Mouse (Mus musculus): ENCODE measurements at regions not wholly inside any gene's neighbourhood (a gene's known extent, or its start where the extent isn't known, plus 50 kb on each side); places are given as distances from the start of the nearest gene placed in this dataset.

DNA sequence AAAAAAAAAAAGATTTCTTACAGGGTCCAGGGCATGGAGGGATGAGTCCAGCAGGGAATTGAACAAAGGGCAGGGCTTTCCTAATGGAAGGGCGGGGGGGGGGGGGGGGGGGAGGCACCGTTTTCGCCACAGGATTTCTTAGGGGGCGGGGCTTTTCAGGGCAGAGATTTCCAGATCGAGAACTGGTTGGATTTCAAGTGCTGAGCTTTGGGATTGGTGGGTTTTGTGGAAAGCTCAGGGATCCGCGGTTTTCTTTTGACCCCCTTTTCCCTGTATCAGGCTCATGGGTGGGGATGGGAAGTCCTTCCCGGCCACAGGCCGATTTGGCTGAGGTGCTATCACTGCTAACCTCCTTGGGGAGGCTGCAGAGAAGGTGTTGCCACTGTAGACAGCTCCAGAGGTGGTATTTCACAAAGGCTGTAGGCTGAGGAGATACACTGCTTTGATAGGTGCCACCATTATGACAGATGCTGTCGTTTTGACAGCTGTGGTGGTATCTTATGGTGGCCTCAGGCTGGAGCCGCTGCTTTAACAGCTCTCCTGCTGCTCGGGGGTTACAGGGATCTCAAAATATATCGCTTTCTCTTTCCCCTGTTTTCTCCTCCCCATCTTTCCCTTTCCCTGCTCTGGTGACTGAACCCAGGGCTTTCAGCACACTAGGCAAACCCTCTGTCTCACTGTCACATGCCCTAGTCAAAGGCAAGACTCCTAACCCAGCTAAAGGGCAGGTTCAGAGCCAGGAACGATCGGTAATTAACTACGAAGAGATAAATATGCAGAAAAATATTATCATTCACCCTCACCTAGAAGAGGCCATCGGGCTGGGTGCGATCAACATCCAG, 97.8 kb upstream of the Sertad2 start:
- TF ChIP-seq GATA1 (IDR thresholded peaks at IDR 0.05; ENCODE audit: borderline replicate concordance, low read length) (no peak), POLR2AphosphoS5 (IDR thresholded peaks at IDR 0.05; ENCODE audit: insufficient replicate concordance, low read depth, low read length) (no peak), GATA2 (IDR thresholded peaks at IDR 0.05; ENCODE audit: borderline replicate concordance, low read depth, low read length) (no peak), TAL1 (conservative IDR thresholded peaks at IDR 0.05; ENCODE audit: low read depth, low read length) (no peak), CTCF (IDR thresholded peaks at IDR 0.05; ENCODE audit: low read depth, low read length) (no peak)
- DNase-seq (ENCODE audit: low spot score) (no peak), ATAC-seq (ENCODE audit: extremely low read depth, insufficient number of reproducible peaks, low FRiP score, poor library complexity, severe bottlenecking) (no peak)

DNA sequence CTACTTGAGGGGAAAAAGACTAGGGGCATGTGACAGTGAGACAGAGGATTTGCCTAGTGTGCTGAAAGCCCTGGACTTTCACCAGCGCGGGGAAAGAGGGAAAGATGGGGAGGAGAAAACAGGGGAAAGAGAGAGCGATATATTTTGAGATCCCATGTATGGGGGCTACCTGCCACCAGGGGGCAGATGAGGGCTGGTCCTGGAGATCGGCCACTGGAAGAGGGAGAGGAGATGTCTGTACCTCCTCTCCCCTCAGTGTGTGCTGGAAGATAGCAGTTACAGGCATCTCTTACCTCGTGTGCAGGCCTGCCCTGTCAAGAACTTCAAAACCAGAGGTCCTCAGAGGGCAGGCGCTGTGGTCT, 97.2 kb upstream of the Sertad2 start:
- Histone ChIP-seq H3K36me3 (replicated peaks) (no peaks in the 10 kb centered on the region), H3K9me3 (replicated peaks) (peaks cover 8% of the 10 kb centered on the region), H3K4me1 (ENCODE audit: insufficient read depth, low read depth, low read length) (no peaks in the 10 kb centered on the region; the same call in 1 of the 2 replicates), H3K27me3 (ENCODE audit: insufficient read depth, low read length) (peaks cover 20% of the 10 kb centered on the region), H3K4me3 (ENCODE audit: low read depth, low read length) (no peak overlapping the region)
- peak; percentile 40 for DNase-seq (ENCODE audit: low spot score)
- peak; percentile 72 for TF ChIP-seq CTCF (IDR thresholded peaks at IDR 0.05; ENCODE audit: low read depth, low read length)
- no peak for TF ChIP-seq GATA1 (IDR thresholded peaks at IDR 0.05; ENCODE audit: borderline replicate concordance, low read length)
- ATAC-seq (ENCODE audit: extremely low read depth, insufficient number of reproducible peaks, low FRiP score, poor library complexity, severe bottlenecking) = no peak

More for the DNA sequence above, 97.8 kb upstream of the Sertad2 start:
- no peaks in the 10 kb centered on the region; the same call in 1 of the 2 replicates for H3K4me1 ChIP-seq (ENCODE audit: insufficient read depth, low read depth, low read length)
- no peak overlapping the region for H3K4me3 ChIP-seq (ENCODE audit: low read depth, low read length)
- H3K9me3 ChIP-seq (replicated peaks) = peaks cover 8% of the 10 kb centered on the region
- no peaks in the 10 kb centered on the region for H3K36me3 ChIP-seq (replicated peaks)
- H3K27me3 ChIP-seq (ENCODE audit: insufficient read depth, low read length) = peaks cover 21% of the 10 kb centered on the region

DNA sequence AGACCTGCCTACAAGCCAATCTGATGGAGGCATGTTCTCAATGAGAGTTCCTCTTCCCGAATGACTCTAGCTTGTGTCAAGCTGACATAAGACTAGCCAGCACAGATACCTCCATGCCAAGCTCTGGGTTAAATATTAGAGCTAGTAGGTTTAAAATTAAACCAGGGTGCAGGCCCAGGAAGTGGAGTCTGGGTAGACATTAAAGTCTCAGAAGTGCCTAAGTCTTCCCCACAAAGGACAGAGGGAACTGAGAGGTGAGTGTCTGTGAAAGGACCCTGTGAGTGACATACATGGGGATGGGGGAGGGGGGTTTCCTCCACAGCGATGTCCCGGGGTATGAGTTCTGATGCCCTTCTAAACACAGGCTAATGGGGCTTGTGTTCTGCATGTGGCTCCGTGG, 90.2 kb upstream of the Sertad2 start:
- ATAC-seq (ENCODE audit: extremely low read depth, insufficient number of reproducible peaks, low FRiP score, poor library complexity, severe bottlenecking) (no peak), DNase-seq (ENCODE audit: low spot score) (no peak)
- peaks cover 3% of the 10 kb centered on the region; the same call in 1 of the 2 replicates for H3K9me3 ChIP-seq (replicated peaks)
- no peaks in the 10 kb centered on the region for H3K36me3 ChIP-seq (replicated peaks)
- no peak for TF ChIP-seq CTCF (IDR thresholded peaks at IDR 0.05; ENCODE audit: low read depth, low read length)
- no peak for TF ChIP-seq POLR2AphosphoS5 (IDR thresholded peaks at IDR 0.05; ENCODE audit: insufficient replicate concordance, low read depth, low read length)
- TF ChIP-seq GATA1 (IDR thresholded peaks at IDR 0.05; ENCODE audit: borderline replicate concordance, low read length) = no peak
- no peak for TF ChIP-seq GATA2 (IDR thresholded peaks at IDR 0.05; ENCODE audit: borderline replicate concordance, low read depth, low read length)
- TF ChIP-seq TAL1 (conservative IDR thresholded peaks at IDR 0.05; ENCODE audit: low read depth, low read length) = no peak
- H3K27me3 ChIP-seq (ENCODE audit: insufficient read depth, low read length) = peaks cover 32% of the 10 kb centered on the region
- peaks cover 12% of the 10 kb centered on the region for H3K4me1 ChIP-seq (ENCODE audit: insufficient read depth, low read depth, low read length)
- no peak overlapping the region for H3K4me3 ChIP-seq (ENCODE audit: low read depth, low read length)

DNA sequence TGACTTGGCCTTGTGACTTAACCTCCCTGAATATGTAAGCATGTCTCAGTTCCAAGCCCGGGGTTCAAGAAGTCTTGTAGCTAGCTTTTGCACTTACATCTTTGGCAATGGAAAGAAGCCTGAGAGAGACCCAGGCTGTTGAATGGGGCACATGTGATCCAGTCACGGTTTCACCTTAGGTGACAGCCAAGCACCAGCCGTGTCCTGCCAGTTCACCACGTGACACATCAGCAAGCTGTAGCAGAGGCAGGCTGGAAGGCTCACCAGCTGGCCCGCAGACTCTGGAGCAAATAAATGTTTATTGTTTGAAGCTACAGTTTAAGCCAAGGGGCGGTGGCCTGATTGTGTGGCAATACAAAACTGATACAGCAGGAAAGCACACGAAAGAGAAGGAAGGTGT, 89.3 kb upstream of the Sertad2 start:
- Histone ChIP-seq H3K4me1 (ENCODE audit: insufficient read depth, low read depth, low read length) (peaks cover 12% of the 10 kb centered on the region), H3K27me3 (ENCODE audit: insufficient read depth, low read length) (peaks cover 33% of the 10 kb centered on the region), H3K9me3 (replicated peaks) (no peaks in the 10 kb centered on the region), H3K36me3 (replicated peaks) (no peaks in the 10 kb centered on the region), H3K4me3 (ENCODE audit: low read depth, low read length) (no peak overlapping the region)
- DNase-seq (ENCODE audit: low spot score) = no peak
- no peak for ATAC-seq (ENCODE audit: extremely low read depth, insufficient number of reproducible peaks, low FRiP score, poor library complexity, severe bottlenecking)
- no peak for TF ChIP-seq POLR2AphosphoS5 (IDR thresholded peaks at IDR 0.05; ENCODE audit: insufficient replicate concordance, low read depth, low read length)
- TF ChIP-seq GATA1 (IDR thresholded peaks at IDR 0.05; ENCODE audit: borderline replicate concordance, low read length) = no peak
- TF ChIP-seq TAL1 (conservative IDR thresholded peaks at IDR 0.05; ENCODE audit: low read depth, low read length) = no peak
- no peak for TF ChIP-seq GATA2 (IDR thresholded peaks at IDR 0.05; ENCODE audit: borderline replicate concordance, low read depth, low read length)
- TF ChIP-seq CTCF (IDR thresholded peaks at IDR 0.05; ENCODE audit: low read depth, low read length) = no peak

DNA sequence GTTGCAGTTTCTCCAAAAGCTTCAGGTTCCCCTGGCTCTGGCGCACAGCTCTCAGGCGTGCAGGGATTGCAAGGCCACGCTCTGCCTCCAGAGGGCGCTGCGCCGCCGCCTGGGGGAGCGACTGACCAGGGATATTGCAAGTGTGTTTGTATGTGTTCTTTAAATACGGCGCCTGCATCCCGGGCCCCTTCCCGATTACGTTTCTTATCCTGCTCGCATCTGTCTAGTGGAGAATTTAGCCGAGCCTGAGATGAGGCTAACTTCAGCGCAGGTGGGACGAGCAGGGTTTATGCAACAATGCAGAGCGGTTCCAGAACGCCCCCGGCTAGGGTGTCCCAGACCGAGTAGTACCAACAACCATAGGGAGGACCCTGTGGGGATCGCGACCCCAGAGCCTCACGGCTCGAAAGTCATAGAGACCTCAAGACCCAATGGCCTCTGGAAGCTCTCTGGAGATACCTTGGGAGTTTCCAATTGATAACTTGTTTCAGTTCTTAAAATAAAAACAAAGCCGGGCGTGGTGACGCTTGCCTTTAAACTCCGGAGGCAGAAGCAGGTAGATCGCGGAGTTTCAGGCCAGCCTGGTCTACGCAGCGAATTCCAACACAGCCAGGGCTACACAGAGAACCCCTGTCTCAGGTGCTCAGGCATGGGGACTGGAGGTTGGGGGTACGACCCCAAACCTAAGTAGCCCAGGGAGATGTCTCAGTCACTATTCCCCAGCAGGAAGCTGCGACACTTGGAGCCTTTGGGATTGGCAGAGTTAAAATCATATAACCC, 87.8 kb upstream of the Sertad2 start:
- no peaks in the 10 kb centered on the region for H3K9me3 ChIP-seq (replicated peaks)
- ATAC-seq (ENCODE audit: extremely low read depth, insufficient number of reproducible peaks, low FRiP score, poor library complexity, severe bottlenecking) (peak; percentile 49; the same call in 1 of the 2 replicates), DNase-seq (ENCODE audit: low spot score) (peak; percentile 77)
- peaks cover 34% of the 10 kb centered on the region for H3K27me3 ChIP-seq (ENCODE audit: insufficient read depth, low read length)
- H3K36me3 ChIP-seq (replicated peaks) = no peaks in the 10 kb centered on the region
- peaks cover 14% of the 10 kb centered on the region for H3K4me1 ChIP-seq (ENCODE audit: insufficient read depth, low read depth, low read length)
- H3K4me3 ChIP-seq (ENCODE audit: low read depth, low read length) = peak overlapping the region; percentile 57; the same call in 1 of the 2 replicates
- TF ChIP-seq CTCF (IDR thresholded peaks at IDR 0.05; ENCODE audit: low read depth, low read length) (peak; percentile 95), GATA1 (IDR thresholded peaks at IDR 0.05; ENCODE audit: borderline replicate concordance, low read length) (no peak), TAL1 (conservative IDR thresholded peaks at IDR 0.05; ENCODE audit: low read depth, low read length) (no peak), POLR2AphosphoS5 (IDR thresholded peaks at IDR 0.05; ENCODE audit: insufficient replicate concordance, low read depth, low read length) (no peak), GATA2 (IDR thresholded peaks at IDR 0.05; ENCODE audit: borderline replicate concordance, low read depth, low read length) (no peak)

Data from G1E (cell line).